Mouse (Mus musculus) forebrain, postnatal 0 days (tissue): Measurements from ENCODE around the gene Nr2c1. TPM values are rescaled to one million over a fixed set of nuclear protein-coding genes. Genes with fewer than 3 reads are reported as not detected.

ENCODE experiments used
- ATAC-seq: fragments of 200-750 bp; cut with Nextera tagmentation; 2 replicates; pipeline ENCODE4 v1.8.0; 2017; ENCODE audit warnings: mild to moderate bottlenecking, moderate library complexity
- DNase-seq: peaks from one replicate; pipeline ENCODE4 v3.0.0-alpha.2; 2015
- H3K27ac ChIP-seq: fragments of 300-500 bp; sonication (generic); 2 replicates; pipeline ENCODE4 v1.5.1; 2014; ENCODE audit warnings: low read depth, mild to moderate bottlenecking, antibody characterized with exemption, low read length, moderate library complexity, mixed read lengths
- H3K27me3 ChIP-seq: fragments of 300-500 bp; sonication (generic); 2 replicates; pipeline ENCODE4 v1.6.1; 2014; ENCODE audit warnings: mild to moderate bottlenecking, low read length, mixed read lengths; ENCODE audit not compliant: insufficient read depth
- H3K36me3 ChIP-seq: fragments of 300-500 bp; sonication (generic); 2 replicates; pipeline ENCODE4 v1.6.1; 2014; ENCODE audit warnings: mild to moderate bottlenecking, moderate library complexity; ENCODE audit not compliant: insufficient read depth
- H3K4me1 ChIP-seq: fragments of 300-500 bp; sonication (generic); 2 replicates; pipeline ENCODE4 v1.6.1; 2014; ENCODE audit warnings: antibody characterized with exemption; ENCODE audit not compliant: insufficient read depth
- H3K4me2 ChIP-seq: fragments of 300-500 bp; sonication (generic); 2 replicates; pipeline ENCODE4 v1.6.1; 2014; ENCODE audit warnings: low read depth, mild to moderate bottlenecking, moderate library complexity
- H3K4me3 ChIP-seq: fragments of 300-500 bp; sonication (generic); 2 replicates; pipeline ENCODE4 v1.5.1; 2014; ENCODE audit warnings: low read depth, low read length, mixed read lengths
- H3K9ac ChIP-seq: fragments of 300-500 bp; sonication (generic); 2 replicates; pipeline ENCODE4 v1.6.1; 2014; ENCODE audit warnings: mild to moderate bottlenecking
- H3K9me3 ChIP-seq: fragments of 300-500 bp; sonication (generic); 2 replicates; pipeline ENCODE4 v1.6.1; 2016; ENCODE audit warnings: low read length
- CTCF ChIP-seq: sonication (generic); IDR thresholded peaks from 2 replicates; pipeline ENCODE4 v1.5.1; 2016; ENCODE audit warnings: antibody characterized with exemption, control low read depth, low read depth
- WGBS: fragments of 180-500 bp; shearing (Covaris S2); extraction: QIAGEN DNeasy Blood & Tissue Kit; methylation state at CpG from one replicate; pipeline ENCODE4 v1.1.7; 2014; 5-methylcytosine and 5-hydroxymethylcytosine counted together
- polyA plus RNA-seq: library from polyadenylated mRNA; unstranded; fragments of >200 nt; fragmentation: Nextera tagmentation; extraction: Ambion mirVana; gene quantifications from 2 replicates; pipeline ENCODE4 v1.2.1, GENCODE M21; 2015
- total RNA-seq: library from RNA; depleted of rRNA; stranded (reverse); fragments of >200 nt; gene quantifications from 2 replicates; pipeline ENCODE4 v1.2.3, GENCODE M21; 2014

The Nr2c1 gene
- total and polyA plus RNA-seq, 2 experiments from 2014 or later = 3.2 to 8.4 TPM

- no peaks in the 10 kb centered on the region for H3K27me3 ChIP-seq
- no peak; the same call in 1 of the 2 replicates for ATAC-seq
- H3K9ac ChIP-seq = no peak overlapping the region
- no peaks in the 10 kb centered on the region for H3K9me3 ChIP-seq
- H3K4me1 ChIP-seq = peaks cover 4% of the 10 kb centered on the region; the same call in 1 of the 2 replicates
- H3K4me3 ChIP-seq = no peak overlapping the region
- no peak for TF ChIP-seq CTCF
- no peak for DNase-seq
- H3K4me2 ChIP-seq = no peak overlapping the region
- no peak overlapping the region for H3K27ac ChIP-seq
- 76% methylated on average over 12 of the region's 12 CpGs for WGBS
- H3K36me3 ChIP-seq = no peaks in the 10 kb centered on the region
These were observed 13.1 kb upstream of the Nr2c1 start for GRCm38 (mm10) chr10:94134535-94135390.

DNA sequence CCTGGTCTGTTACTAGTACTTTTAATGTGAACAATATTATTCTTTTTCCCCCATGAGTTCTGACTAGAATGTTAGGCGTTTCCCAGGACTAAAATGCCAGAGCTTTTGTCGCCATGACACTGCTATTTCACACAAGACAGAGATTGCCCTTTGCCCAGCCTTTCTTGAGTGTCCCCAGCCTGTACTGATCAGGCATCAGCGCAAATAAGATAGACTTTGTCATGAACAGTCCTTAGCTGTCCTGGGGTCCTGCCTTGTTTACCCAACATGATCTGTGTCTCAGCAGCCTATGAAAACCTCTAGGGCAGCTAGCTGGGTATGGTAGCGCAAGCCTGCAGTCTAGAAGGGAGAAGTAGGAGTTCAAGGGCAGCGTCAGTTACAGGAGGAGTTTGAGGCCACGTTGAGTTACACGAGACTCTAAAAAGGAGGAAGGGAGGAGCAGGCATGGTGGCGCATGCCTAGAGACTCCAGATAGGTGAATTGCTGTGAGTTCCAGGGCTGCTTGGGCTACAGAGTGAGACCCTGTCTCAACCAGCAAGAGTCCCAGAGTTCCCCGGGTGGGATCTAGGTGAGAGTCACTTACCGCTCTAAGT lies 8.8 kb upstream of the Nr2c1 start:
- H3K27me3 ChIP-seq = no peaks in the 10 kb centered on the region
- no peak for TF ChIP-seq CTCF
- no peaks in the 10 kb centered on the region for H3K36me3 ChIP-seq
- DNase-seq (no peak), ATAC-seq (no peak)
- no peak overlapping the region for H3K4me2 ChIP-seq
- no peaks in the 10 kb centered on the region for H3K9me3 ChIP-seq
- no peak overlapping the region for H3K9ac ChIP-seq
- 94% methylated on average over 10 of the region's 10 CpGs for WGBS
- H3K4me3 ChIP-seq = no peak overlapping the region
- H3K4me1 ChIP-seq = no peaks in the 10 kb centered on the region
- H3K27ac ChIP-seq = no peak overlapping the region

DNA sequence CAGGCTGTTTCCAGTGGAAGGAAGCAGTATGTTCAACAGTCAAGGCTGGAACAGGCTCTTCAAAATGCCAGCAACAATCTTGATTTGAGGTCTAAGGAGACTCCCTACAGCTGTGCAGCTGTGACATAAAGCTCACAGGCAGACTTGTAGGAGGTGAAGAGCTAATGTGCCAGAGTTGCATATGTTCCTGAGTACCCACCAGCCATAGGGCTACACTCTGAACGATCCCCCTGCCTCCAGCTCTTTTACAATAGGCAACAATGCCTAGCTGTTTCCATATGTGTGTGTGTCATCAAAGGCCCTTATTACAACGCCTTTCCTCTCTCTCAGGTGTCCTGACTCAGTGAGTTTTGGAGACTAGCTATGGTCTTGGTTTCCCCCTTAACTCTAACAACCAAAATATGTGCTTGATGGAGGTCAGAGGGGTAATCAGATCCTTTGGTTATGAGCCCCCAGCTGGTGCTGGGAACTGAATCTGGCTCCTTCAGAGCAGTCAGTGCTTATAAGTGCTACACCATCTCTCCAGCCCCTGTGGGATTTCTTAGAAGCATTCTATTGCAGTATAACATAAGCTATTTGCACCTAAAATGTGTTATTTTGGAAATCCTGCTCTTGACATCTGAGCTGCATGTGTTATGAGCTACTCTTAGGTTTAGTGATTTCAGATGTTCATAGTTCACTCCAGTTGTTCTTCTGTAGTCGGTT lies 7.4 kb upstream of the Nr2c1 start:
- no peaks in the 10 kb centered on the region for H3K9me3 ChIP-seq
- no peaks in the 10 kb centered on the region for H3K36me3 ChIP-seq
- no peak overlapping the region for H3K27ac ChIP-seq
- TF ChIP-seq CTCF = no peak
- H3K4me3 ChIP-seq = no peak overlapping the region
- no peaks in the 10 kb centered on the region for H3K27me3 ChIP-seq
- DNase-seq = no peak
- no peak overlapping the region for H3K4me2 ChIP-seq
- WGBS = 91% methylated on average over 3 of the region's 3 CpGs
- H3K4me1 ChIP-seq = no peaks in the 10 kb centered on the region
- H3K9ac ChIP-seq = no peak overlapping the region
- no peak for ATAC-seq

DNA sequence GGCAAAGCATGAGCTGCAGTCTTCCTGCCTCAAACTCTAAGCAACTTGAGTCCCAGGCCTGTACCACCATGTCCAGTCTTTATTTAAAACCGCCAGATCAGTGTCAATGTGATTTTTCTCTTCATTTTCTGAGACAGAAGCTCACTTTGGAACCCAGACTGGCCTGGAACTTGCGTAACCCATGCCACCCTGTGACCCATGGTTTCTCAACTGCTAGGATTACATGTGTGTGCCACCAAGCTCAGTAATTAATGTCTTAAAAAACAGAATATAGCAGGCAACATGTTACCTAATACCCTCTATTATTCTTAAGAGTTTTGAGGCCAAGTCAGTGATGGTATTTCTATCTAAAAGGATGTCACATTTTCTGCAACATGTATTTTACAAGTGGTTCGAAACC lies 5.4 kb upstream of the Nr2c1 start:
- no peak overlapping the region for H3K4me2 ChIP-seq
- no peaks in the 10 kb centered on the region for H3K9me3 ChIP-seq
- H3K9ac ChIP-seq = no peak overlapping the region
- no peak overlapping the region for H3K4me3 ChIP-seq
- no peak for TF ChIP-seq CTCF
- WGBS = 93% methylated on average over 3 of the region's 3 CpGs
- DNase-seq (no peak), ATAC-seq (no peak)
- H3K4me1 ChIP-seq = no peaks in the 10 kb centered on the region
- H3K27ac ChIP-seq = no peak overlapping the region
- no peaks in the 10 kb centered on the region for H3K36me3 ChIP-seq
- H3K27me3 ChIP-seq = no peaks in the 10 kb centered on the region

- DNase-seq (peak; percentile 48), ATAC-seq (no peak)
- no peaks in the 10 kb centered on the region for H3K36me3 ChIP-seq
- H3K27ac ChIP-seq = no peak overlapping the region
- no peak for TF ChIP-seq CTCF
- no peaks in the 10 kb centered on the region for H3K9me3 ChIP-seq
- no peak overlapping the region for H3K9ac ChIP-seq
- 42% methylated on average over 5 of the region's 5 CpGs for WGBS
- no peaks in the 10 kb centered on the region for H3K27me3 ChIP-seq
- no peaks in the 10 kb centered on the region for H3K4me1 ChIP-seq
- no peak overlapping the region for H3K4me3 ChIP-seq
- H3K4me2 ChIP-seq = no peak overlapping the region
These were observed 3.2 kb upstream of the Nr2c1 start for GRCm38 (mm10) chr10:94144581-94144980.

DNA sequence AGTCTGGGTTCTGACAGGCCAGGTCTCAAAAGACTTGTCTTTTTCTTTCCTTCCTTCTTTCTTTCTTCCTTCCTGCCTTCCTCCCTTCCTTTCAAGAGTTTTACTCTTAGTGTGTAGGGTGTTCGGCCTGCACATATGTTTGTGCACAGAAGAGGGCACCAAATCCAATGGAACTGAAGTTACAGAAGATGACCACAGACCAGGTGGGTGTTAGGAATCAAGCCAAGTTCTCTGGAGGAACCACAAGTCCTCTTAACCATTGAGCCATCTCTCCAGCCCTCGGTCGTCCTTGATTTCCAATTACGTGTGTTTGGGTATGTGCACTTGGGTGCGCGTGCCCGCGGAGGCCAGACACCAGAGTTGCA lies 450 bp upstream of the Nr2c1 start:
- ATAC-seq (peak; percentile 50), DNase-seq (no peak)
- Histone ChIP-seq H3K4me1 (no peaks in the 10 kb centered on the region), H3K36me3 (no peaks in the 10 kb centered on the region), H3K4me3 (peak overlapping the region; percentile 94), H3K27me3 (no peaks in the 10 kb centered on the region), H3K9ac (peak overlapping the region; percentile 94; the same call in 1 of the 2 replicates), H3K9me3 (no peaks in the 10 kb centered on the region), H3K27ac (no peak overlapping the region; the same call in 1 of the 2 replicates), H3K4me2 (peak overlapping the region; percentile 74)
- TF ChIP-seq CTCF = no peak
- 9% methylated on average over 8 of the region's 8 CpGs for WGBS

GRCm38 (mm10) chr10:94151488-94151887 lies 3.7 kb downstream of the Nr2c1 start:
- no peaks in the 10 kb centered on the region for H3K27me3 ChIP-seq
- no peak overlapping the region for H3K27ac ChIP-seq
- no peaks in the 10 kb centered on the region for H3K9me3 ChIP-seq
- TF ChIP-seq CTCF = no peak
- H3K36me3 ChIP-seq = no peaks in the 10 kb centered on the region
- no peak overlapping the region for H3K9ac ChIP-seq
- DNase-seq (no peak), ATAC-seq (no peak)
- H3K4me3 ChIP-seq = no peak overlapping the region
- no peak overlapping the region for H3K4me2 ChIP-seq
- WGBS = 83% methylated on average over 4 of the region's 4 CpGs
- no peaks in the 10 kb centered on the region for H3K4me1 ChIP-seq
